Mouse (Mus musculus): ENCODE measurements around the gene Mucl1. TPM values are rescaled to one million over a fixed set of nuclear protein-coding genes. Genes with fewer than 3 reads are reported as not detected.

Gene Mucl1
- not detected for polyA plus RNA-seq (2014; fragmentation: Illumina TruSeq; extraction: RNeasy Lipid Tissue Mini Kit (QIAGEN cat#74804); ENCODE audit: low read depth, low replicate concordance)

DNA sequence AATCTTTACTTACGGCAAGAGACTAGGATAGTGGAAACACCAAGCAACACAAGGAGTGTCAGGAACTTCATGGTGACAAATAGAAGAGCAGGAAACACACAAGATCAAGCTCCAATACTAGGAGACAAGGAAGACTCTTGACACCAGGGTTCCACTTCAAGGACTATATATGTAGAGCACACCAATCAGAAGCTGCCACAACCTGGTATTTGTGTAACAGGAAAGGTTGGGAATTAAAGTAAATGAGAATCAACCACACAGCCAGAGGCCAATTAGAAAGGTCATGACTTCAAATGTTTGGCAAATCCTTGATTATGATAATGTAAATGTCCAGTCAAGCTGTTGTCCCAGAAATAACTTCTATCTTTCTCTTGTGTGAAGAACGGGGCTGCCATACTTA, at the start of gene Mucl1:
TSS of gene Mucl1 (minus strand) at position 101 of the 400 bp plus-strand sequence.

Other genes starting within 250 kb of the Mucl1 start
- 48.2 TPM for gene Ppp1r1a, start 217.5 kb downstream of the Mucl1 start, polyA plus RNA-seq (2014; fragmentation: Illumina TruSeq; extraction: RNeasy Lipid Tissue Mini Kit (QIAGEN cat#74804); ENCODE audit: low read depth, low replicate concordance)
- not detected for gene Glycam1, start 190.4 kb downstream of the Mucl1 start, polyA plus RNA-seq (2014; fragmentation: Illumina TruSeq; extraction: RNeasy Lipid Tissue Mini Kit (QIAGEN cat#74804); ENCODE audit: low read depth, low replicate concordance)
- gene Mucl2, start 143.8 kb upstream of the Mucl1 start, polyA plus RNA-seq (2014; fragmentation: Illumina TruSeq; extraction: RNeasy Lipid Tissue Mini Kit (QIAGEN cat#74804); ENCODE audit: low read depth, low replicate concordance), result not detected

Measured in kidney, adult 10 weeks (tissue).